Mouse (Mus musculus) bone marrow, adult 2 months (tissue): Measurements from ENCODE around the gene Matn4. TPM values are rescaled to one million over a fixed set of nuclear protein-coding genes. Genes with fewer than 3 reads are reported as not detected.

Source experiments
- H3K27ac ChIP-seq: fragments of 200-500 bp; 2 replicates; pipeline ENCODE4 v1.5.1; 2012; ENCODE audit warnings: low read depth, mild to moderate bottlenecking, control low read depth, inconsistent platforms, low read length; ENCODE audit not compliant: control insufficient read depth, poor library complexity, insufficient read depth
- H3K4me1 ChIP-seq: fragments of 200-500 bp; 2 replicates; pipeline ENCODE4 v1.6.1; 2011; ENCODE audit warnings: low read length; ENCODE audit not compliant: control insufficient read depth, insufficient read depth
- H3K4me3 ChIP-seq: fragments of 200-500 bp; replicated peaks from 2 replicates; pipeline ENCODE3; 2011; ENCODE audit warnings: mild to moderate bottlenecking, low read depth, low read length, control low read depth; ENCODE audit not compliant: control insufficient read depth
- CTCF ChIP-seq: fragments of 200-500 bp; IDR thresholded peaks from 2 replicates; pipeline ENCODE4 v1.5.1; 2011; ENCODE audit warnings: low read length, control low read depth; ENCODE audit not compliant: control insufficient read depth, insufficient read depth
- POLR2A ChIP-seq: fragments of 200-500 bp; IDR thresholded peaks from 2 replicates; pipeline ENCODE4 v1.6.1; 2011; ENCODE audit warnings: low read depth, mild to moderate bottlenecking, control low read depth, low read length, borderline replicate concordance; ENCODE audit not compliant: control insufficient read depth
- WGBS: fragments of 180-500 bp; shearing (Covaris S2); methylation state at CpG from one replicate; pipeline ENCODE4 v1.1.7; 2018; 5-methylcytosine and 5-hydroxymethylcytosine counted together
- polyA plus RNA-seq: library from polyadenylated mRNA; stranded (reverse); fragments of >200 nt; gene quantifications from 2 replicates; pipeline ENCODE4 v1.2.4, GENCODE M21; 2011; ENCODE audit warnings: low replicate concordance; ENCODE audit not compliant: missing spikeins, insufficient read depth, insufficient read length

The Matn4 gene
- polyA plus RNA-seq, 1 experiment = 1.2 TPM

DNA sequence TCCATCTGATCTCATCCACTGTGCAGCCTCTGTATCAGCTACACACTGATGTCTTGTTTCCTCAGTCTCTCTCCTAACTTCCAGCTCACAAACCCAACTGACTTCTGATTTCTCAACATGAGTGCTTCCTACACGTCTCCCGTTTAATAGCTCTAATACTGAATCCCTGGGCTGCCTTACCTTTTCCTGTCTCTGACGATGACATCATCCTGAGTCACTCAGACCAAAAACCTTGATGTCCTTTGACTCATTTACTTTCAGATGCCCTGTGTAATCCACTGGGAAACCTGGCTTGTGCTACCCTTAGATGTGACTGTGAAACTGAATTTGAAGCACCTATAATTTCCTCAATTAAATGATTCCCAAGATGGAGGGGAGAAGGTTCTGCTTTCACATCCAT is 22.0 kb downstream of the Matn4 start:
- Histone ChIP-seq H3K27ac (no peak overlapping the region), H3K4me3 (no peak overlapping the region), H3K4me1 (peaks cover 2% of the 10 kb centered on the region; the same call in 1 of the 2 replicates)
- TF ChIP-seq POLR2A = no peak
- TF ChIP-seq CTCF = no peak
- 24% methylated on average over 3 of the region's 3 CpGs for WGBS

GRCm38 (mm10) chr2:164381726-164382125 is 23.2 kb downstream of the Matn4 start:
- Histone ChIP-seq H3K4me3 (no peak overlapping the region), H3K27ac (no peak overlapping the region), H3K4me1 (peaks cover 4% of the 10 kb centered on the region; the same call in 1 of the 2 replicates)
- 80% methylated on average over 8 of the region's 8 CpGs for WGBS
- TF ChIP-seq CTCF (peak; percentile 27; the same call in 1 of the 2 replicates), POLR2A (no peak)

- H3K27ac ChIP-seq = peak overlapping the region; percentile 75
- H3K4me1 ChIP-seq = peaks cover 6% of the 10 kb centered on the region
- H3K4me3 ChIP-seq = no peak overlapping the region
- 65% methylated on average over 15 of the region's 15 CpGs for WGBS
- TF ChIP-seq POLR2A = no peak
- no peak for TF ChIP-seq CTCF
Measured at GRCm38 (mm10) chr2:164377478-164378426, 27.2 kb downstream of the Matn4 start.

DNA sequence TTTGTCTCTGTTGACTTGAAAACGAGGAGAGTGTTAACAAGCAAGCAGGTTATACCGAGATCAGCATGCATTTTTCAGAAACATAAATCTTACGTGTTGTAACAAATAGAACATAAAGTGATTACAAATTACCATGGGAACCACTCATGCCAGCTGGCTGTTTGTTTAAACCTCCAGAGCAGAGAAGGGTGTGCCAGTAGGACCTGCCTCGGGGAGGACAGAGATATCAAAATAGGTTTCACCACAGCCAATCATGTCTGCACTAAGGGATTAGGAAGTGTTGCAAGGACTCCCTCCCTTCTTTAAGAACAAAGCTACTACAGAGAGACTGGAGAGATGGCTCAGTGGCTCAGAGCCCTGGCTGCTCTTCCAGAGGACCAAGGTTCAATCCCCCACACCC is 31.8 kb downstream of the Matn4 start:
- H3K4me3 ChIP-seq = no peak overlapping the region
- H3K27ac ChIP-seq = peak overlapping the region; percentile 80; the same call in 1 of the 2 replicates
- 11% methylated on average over 4 of the region's 4 CpGs for WGBS
- TF ChIP-seq POLR2A (no peak), CTCF (no peak)
- peaks cover 7% of the 10 kb centered on the region for H3K4me1 ChIP-seq

DNA sequence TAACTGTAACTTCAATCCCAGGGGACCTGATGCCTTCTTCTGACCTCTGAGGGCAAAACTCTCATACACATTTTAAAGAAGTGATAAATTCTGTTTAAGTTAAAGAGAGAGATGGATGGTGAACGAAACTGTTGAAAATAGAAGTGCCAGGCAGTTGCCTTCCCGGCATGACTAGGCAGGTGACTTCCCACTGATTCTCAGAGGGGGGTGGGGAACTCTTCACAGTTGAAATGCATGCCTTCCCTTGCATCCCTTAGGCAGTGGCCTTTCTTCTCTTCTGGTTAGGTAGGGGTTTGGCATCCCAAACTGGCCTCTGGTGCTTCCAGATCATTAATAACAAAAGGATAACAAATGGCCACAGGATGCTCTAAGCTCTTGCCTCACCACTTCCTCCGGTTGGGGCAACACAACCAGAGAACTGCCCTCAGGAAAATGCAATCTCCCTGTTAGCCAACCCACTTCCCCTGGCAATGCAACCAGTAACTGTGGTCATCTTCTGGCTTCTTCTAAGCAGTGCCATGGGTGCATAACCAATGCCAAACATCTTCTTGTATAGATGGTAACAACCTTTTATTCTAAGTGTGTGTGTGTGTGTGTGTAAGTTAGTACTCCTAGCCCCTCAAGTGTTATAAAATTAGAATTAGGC is 32.4 kb downstream of the Matn4 start:
- Histone ChIP-seq H3K4me1 (peaks cover 7% of the 10 kb centered on the region), H3K27ac (peak overlapping the region; percentile 75), H3K4me3 (no peak overlapping the region)
- under 1% methylated on average over 3 of the region's 3 CpGs for WGBS
- TF ChIP-seq CTCF (no peak), POLR2A (no peak)

GRCm38 (mm10) chr2:164371371-164371770 is 33.6 kb downstream of the Matn4 start:
- H3K4me3 ChIP-seq = no peak overlapping the region
- TF ChIP-seq CTCF (no peak), POLR2A (no peak)
- no peak overlapping the region for H3K27ac ChIP-seq
- WGBS = 58% methylated on average over 3 of the region's 3 CpGs
- H3K4me1 ChIP-seq = peaks cover 8% of the 10 kb centered on the region

- Histone ChIP-seq H3K4me3 (no peak overlapping the region), H3K4me1 (peaks cover 10% of the 10 kb centered on the region; the same call in 1 of the 2 replicates), H3K27ac (no peak overlapping the region)
- TF ChIP-seq CTCF (no peak), POLR2A (no peak)
- 29% methylated on average over 6 of the region's 6 CpGs for WGBS
Measured at GRCm38 (mm10) chr2:164368620-164369105, 36.3 kb downstream of the Matn4 start.

GRCm38 (mm10) chr2:164366947-164367346 is 38.0 kb downstream of the Matn4 start:
- TF ChIP-seq POLR2A (no peak), CTCF (no peak)
- Histone ChIP-seq H3K4me1 (peaks cover 10% of the 10 kb centered on the region; the same call in 1 of the 2 replicates), H3K4me3 (no peak overlapping the region), H3K27ac (no peak overlapping the region; the same call in 1 of the 2 replicates)
- 53% methylated on average over 3 of the region's 3 CpGs for WGBS
